Mouse (Mus musculus): ENCODE data around the gene Gmppa.

The Gmppa gene

DNA sequence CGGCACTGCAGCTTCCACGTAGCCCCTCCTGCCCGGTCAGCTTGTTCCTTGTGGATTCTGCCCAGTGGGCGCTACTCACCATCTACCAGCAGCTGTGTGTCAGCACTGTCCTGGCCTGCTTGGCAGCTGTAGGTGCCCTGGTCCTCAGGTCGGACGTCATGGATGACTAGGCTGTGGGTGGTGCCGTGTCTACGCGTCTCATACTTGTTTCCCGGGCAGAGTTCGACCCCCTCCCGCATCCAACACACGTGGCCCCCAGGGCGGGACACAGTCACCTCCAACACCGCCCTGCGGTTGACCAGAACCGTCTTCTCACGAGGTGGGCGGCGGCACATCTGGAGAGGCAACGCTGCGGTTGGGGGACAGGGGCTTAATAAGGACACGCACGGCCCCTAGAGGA is 50.8 kb downstream of the Gmppa start:
- WGBS, result 11% methylated on average over 24 of the region's 24 CpGs

DNA sequence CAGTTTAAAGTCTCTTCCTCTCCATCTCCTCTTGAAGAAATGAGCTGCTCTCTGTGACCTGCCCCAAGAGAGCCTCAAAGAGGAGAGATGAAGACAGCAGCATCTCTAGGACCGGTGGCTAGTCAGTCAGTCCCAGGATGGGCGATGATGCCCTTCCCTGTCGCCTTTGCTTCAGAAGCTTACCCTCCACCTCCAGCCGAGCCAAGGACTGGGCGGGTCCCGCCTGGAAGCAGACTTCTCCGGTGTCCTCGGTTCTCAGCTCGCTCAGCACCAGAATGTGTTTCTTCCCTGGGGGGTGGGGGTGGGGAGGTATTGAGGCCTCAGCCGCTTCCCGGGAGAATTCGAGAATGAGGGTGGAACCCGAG is 51.3 kb downstream of the Gmppa start:
- 2% methylated on average over 13 of the region's 13 CpGs for WGBS

DNA sequence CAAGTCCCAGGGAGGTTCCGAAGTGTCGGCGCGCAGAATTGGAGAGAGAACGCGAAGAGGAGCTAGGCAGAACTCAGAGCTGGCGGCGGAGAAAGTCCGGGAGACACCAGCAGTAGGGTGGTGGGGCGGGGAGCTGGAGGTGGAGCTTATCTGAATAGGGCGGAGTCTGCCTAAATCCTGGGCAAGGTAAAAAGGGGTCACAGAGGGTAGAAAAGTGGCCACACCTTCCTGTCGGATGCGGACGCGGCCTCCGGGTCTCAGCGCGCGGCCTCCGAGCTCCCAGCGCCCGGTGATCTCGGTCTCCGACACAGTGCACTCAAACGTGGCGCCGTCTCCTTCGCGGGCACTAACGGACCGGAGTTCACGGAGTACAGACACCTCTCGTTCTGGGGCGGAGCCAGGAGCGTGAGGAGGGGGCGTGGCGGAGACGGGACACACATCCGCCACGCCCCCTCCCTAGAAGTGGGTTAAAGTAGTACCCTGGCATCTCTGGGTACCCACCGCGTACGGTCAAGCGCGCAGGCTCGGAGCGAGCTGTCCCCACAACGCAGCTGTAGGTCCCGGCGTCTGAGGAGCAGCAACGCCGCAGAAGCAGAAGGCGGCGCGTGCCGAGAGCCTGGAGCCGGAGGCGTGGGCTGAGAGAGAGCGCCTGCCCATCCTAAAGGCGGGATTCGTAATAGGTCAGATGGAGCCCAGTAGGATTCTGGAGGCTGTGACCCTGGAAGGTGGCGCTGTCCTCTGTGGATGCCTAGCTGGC is 51.9 kb downstream of the Gmppa start:
- WGBS, result under 1% methylated on average over 62 of the region's 62 CpGs

DNA sequence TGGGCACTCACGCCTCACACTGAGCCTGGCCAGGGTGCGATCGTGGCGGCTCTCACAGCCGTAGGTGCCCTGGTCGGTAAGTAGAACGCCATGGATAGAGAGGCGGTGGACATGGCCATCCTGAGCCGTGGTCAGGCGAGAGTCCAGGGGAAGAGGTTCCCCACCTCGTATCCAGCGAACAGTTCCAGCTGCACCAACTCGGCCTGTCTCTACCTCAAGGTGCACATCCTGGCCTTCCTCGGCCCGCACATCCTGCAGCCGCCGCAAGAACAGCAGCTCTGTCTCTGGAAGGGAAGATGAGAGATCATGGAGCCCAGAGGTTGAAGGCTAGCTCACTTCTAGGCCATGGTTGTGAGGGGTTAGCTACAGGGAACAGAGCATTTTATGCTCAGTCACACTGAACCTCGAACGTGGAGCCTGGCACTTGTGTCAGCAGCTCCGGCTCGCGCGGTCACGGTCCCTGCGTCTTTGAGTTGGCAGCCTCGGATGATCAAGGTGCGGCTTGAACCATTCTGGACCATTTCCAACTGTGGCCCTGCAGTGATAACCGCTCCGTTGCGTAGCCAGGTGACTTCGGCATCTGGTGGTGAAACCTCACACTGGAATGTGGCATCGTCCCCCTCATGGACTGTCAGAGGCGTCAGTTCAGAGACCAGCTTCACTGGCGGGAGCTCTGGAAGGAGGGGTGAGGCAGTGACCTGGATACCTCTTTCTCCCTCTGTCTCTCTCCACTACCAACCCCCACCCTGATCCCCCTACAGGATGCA is 55.2 kb downstream of the Gmppa start:
- WGBS, result 90% methylated on average over 34 of the region's 34 CpGs

DNA sequence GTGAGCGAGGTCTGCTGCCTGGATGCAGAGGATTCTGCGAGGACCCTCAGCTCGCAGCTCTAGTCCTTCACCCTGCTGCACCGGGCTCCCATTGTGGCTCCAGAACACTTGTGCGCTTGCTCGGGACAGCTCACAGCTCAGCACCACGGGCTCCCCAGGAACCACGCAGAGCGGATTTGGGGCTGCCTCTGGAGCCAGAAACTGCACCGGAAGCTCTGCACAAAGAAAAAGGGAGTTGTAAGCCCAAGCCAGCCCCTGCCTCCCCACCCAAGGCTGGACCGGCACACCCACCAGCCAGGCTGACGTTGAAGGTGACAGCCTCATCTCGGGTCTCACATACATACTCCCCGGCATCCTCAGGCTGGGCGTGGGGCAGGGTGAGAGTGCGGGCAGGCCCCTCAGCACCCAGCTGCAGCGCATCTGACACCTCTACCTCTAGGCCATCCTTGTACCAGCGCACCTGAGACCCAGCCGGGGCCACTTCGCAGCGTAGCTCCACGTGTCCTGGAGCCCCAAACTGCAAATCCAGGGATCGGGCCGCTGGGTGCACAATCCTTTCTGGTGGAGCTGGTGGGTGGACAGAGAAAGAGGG is 56.9 kb downstream of the Gmppa start:
- 71% methylated on average over 24 of the region's 24 CpGs for WGBS

Data from cerebral cortex, adult 2 months (tissue).